Mouse (Mus musculus) gonadal fat pad, adult 2 months (tissue): ENCODE measurements at regions not wholly inside any gene's neighbourhood (a gene's known extent, or its start where the extent isn't known, plus 50 kb on each side); places are given as distances from the start of the nearest gene placed in this dataset.

ENCODE experiments used
- DNase-seq: peaks from one replicate; pipeline ENCODE4 v3.0.0-alpha.2; 2012; ENCODE audit warnings: low read depth

- no peak for DNase-seq
Observed at GRCm38 (mm10) chr11:52629776-52630175, 134.7 kb upstream of the Fstl4 start.

- DNase-seq = no peak
Observed at GRCm38 (mm10) chr11:52631579-52631978, 132.9 kb upstream of the Fstl4 start.

- no peak for DNase-seq
Observed at GRCm38 (mm10) chr11:52634189-52634588, 130.2 kb upstream of the Fstl4 start.

GRCm38 (mm10) chr11:52635716-52636389 lies 128.6 kb upstream of the Fstl4 start:
- DNase-seq = no peak

- no peak for DNase-seq
Observed at GRCm38 (mm10) chr11:52638939-52639338, 125.5 kb upstream of the Fstl4 start.

- no peak for DNase-seq
Observed at GRCm38 (mm10) chr11:52641725-52642338, 122.6 kb upstream of the Fstl4 start.

- no peak for DNase-seq
Observed at GRCm38 (mm10) chr11:52644081-52644768, 120.2 kb upstream of the Fstl4 start.

- DNase-seq = no peak
Observed at GRCm38 (mm10) chr11:52648176-52648839, 116.1 kb upstream of the Fstl4 start.

GRCm38 (mm10) chr11:52648849-52649400 lies 115.5 kb upstream of the Fstl4 start:
- no peak for DNase-seq

GRCm38 (mm10) chr11:52654640-52655039 lies 109.8 kb upstream of the Fstl4 start:
- no peak for DNase-seq

GRCm38 (mm10) chr11:52655720-52656474 lies 108.5 kb upstream of the Fstl4 start:
- no peak for DNase-seq

GRCm38 (mm10) chr11:52661234-52661633 lies 103.2 kb upstream of the Fstl4 start:
- DNase-seq = no peak

GRCm38 (mm10) chr11:52661894-52662593 lies 102.4 kb upstream of the Fstl4 start:
- DNase-seq = no peak

- DNase-seq = no peak
Observed at GRCm38 (mm10) chr11:52665343-52665742, 99.1 kb upstream of the Fstl4 start.

GRCm38 (mm10) chr11:52675022-52675421 lies 89.4 kb upstream of the Fstl4 start:
- no peak for DNase-seq

- no peak for DNase-seq
Observed at GRCm38 (mm10) chr11:52678259-52678658, 86.2 kb upstream of the Fstl4 start.

- no peak for DNase-seq
Observed at GRCm38 (mm10) chr11:52685436-52685835, 79.0 kb upstream of the Fstl4 start.

- DNase-seq = no peak
Observed at GRCm38 (mm10) chr11:52692701-52693100, 71.7 kb upstream of the Fstl4 start.

GRCm38 (mm10) chr11:52701682-52702081 lies 62.8 kb upstream of the Fstl4 start:
- DNase-seq = no peak

- DNase-seq = peak; percentile 28
Observed at GRCm38 (mm10) chr11:52703391-52703790, 61.0 kb upstream of the Fstl4 start.
